Mouse (Mus musculus): ENCODE measurements around the gene Tgoln1.

DNA sequence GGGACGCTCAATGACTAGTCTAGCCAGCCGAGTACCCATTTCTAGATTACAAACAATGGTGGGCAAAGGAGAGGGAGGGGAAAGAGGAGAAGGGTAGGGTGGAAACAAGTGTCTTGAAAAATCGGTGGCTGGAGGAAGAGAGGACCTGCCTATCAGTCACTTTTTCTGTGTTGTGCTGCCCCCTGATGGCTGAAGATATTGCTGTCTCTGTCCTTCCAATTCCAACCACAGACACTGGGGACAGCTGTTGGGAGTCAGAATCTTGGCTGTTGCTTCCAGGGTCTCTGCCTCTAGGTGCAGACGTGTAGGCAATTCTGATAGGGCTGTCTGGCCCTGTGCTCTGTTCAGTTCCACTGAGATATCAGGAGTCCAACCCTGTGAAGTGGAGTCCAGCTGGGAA, 50.8 kb downstream of the Tgoln1 start:
- TF ChIP-seq CTCF (IDR thresholded peaks at IDR 0.05) (peak; percentile 95), EP300 (IDR thresholded peaks at IDR 0.05) (no peak)
